Mouse (Mus musculus): Measurements from ENCODE around the gene Sox12. TPM values are rescaled to one million over a fixed set of nuclear protein-coding genes. Genes with fewer than 3 reads are reported as not detected.

Sox12 gene
- polyA plus RNA-seq, 1 experiment from 2014 or later: 0.77 TPM

DNA sequence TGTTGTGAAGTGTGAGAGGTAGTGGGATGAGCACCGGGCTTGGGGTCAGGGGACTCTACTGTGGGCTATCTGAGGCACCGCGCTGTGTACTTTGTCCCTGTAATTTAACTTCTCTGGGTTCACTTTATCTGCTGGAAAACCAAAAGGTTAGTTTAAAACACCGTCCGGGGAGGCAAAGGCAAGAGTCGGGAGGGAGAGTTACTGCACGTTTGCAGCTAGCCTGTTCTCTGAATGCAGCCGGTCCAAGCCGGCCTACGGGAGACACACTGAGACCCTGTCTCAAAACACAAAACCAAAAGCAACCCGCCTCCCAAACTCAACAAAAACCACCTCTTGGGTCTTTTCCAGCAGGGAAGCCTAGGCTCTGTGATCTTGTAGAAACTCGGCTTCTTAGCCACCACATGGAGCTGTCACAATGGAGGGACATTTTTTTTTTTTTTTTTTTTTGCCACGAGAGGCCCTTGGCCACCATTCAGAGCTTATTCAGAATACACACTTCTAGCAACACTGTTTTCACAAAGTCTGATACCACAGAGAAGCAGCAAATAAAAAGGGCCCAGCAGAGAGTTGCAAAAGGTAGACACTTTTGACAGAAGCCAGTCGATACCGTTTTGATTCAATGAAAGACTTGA, 14.8 kb upstream of the Sox12 start:
- H3K36me3 ChIP-seq (ENCODE audit: control insufficient read depth, insufficient read depth): no peaks in the 10 kb centered on the region
- WGBS (ENCODE audit: insufficient replicate concordance): 22% methylated on average over 15 of the region's 15 CpGs
- peaks cover 3% of the 10 kb centered on the region for H3K9me3 ChIP-seq (replicated peaks; ENCODE audit: control insufficient read depth, low read length)
- H3K27ac ChIP-seq (ENCODE audit: low read length): peak overlapping the region; percentile 19
- peak overlapping the region; percentile 97; the same call in 1 of the 2 replicates for H3K9ac ChIP-seq (ENCODE audit: low read depth, low read length)
- peak overlapping the region; percentile 96 for H3K4me3 ChIP-seq (ENCODE audit: low read depth, low read length)
- ATAC-seq (ENCODE audit: low read depth): no peak
- peak overlapping the region; percentile 90 for H3K4me2 ChIP-seq (ENCODE audit: low read depth, low read length)
- peaks cover 34% of the 10 kb centered on the region for H3K4me1 ChIP-seq (ENCODE audit: control insufficient read depth, low read depth, low read length)
- H3K27me3 ChIP-seq (ENCODE audit: control insufficient read depth, insufficient read depth, low read depth, low read length): no peaks in the 10 kb centered on the region

DNA sequence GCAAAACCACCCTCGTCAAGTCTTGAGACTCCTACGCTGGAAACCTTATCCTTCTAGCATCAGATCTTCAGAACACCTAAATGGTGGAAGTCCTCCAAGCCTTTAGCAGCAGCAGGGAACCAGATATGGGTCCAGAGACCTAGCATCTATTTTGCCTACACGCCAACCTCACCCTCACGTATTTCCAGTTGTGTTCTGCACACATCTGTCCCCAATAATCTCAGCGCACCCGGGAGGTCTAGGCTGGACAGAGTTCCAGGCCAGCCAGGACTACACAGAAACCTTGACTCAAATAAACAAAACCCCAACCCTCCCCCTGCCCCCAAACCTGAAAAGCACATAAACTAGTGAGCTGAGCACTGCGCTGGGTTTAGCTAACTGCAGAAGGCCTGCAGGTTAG, 13.6 kb upstream of the Sox12 start:
- Histone ChIP-seq H3K9me3 (replicated peaks; ENCODE audit: control insufficient read depth, low read length) (peaks cover 3% of the 10 kb centered on the region), H3K4me2 (ENCODE audit: low read depth, low read length) (peak overlapping the region; percentile 90), H3K36me3 (ENCODE audit: control insufficient read depth, insufficient read depth) (no peaks in the 10 kb centered on the region), H3K27me3 (ENCODE audit: control insufficient read depth, insufficient read depth, low read depth, low read length) (no peaks in the 10 kb centered on the region), H3K4me3 (ENCODE audit: low read depth, low read length) (no peak overlapping the region), H3K4me1 (ENCODE audit: control insufficient read depth, low read depth, low read length) (peaks cover 38% of the 10 kb centered on the region), H3K9ac (ENCODE audit: low read depth, low read length) (peak overlapping the region; percentile 12; the same call in 1 of the 2 replicates), H3K27ac (ENCODE audit: low read length) (peak overlapping the region; percentile 2; the same call in 1 of the 2 replicates)
- WGBS (ENCODE audit: insufficient replicate concordance): 30% methylated on average over 7 of the region's 7 CpGs
- ATAC-seq (ENCODE audit: low read depth): no peak

DNA sequence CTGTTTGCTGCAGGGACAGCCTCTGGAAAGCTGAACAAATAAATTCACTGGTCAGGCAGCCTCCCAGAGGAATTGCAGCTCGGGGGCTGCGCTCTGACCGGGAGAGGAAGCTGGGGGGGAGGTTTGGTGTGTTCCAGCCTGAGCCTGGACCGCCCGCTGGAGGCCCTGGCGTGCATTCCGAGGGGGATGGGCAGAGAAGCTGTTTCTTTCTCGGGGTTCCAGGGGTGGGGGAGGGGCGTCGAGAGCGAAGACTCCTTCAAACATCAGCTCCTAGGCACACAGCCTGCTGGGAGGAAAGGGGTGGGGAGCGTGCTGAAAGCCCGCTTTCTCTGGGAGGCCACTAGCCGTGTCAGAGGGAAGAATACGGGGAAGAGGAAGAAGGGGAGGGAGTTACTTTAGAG, 13.1 kb upstream of the Sox12 start:
- no peak for ATAC-seq (ENCODE audit: low read depth)
- WGBS (ENCODE audit: insufficient replicate concordance): 11% methylated on average over 15 of the region's 15 CpGs
- Histone ChIP-seq H3K27ac (ENCODE audit: low read length) (peak overlapping the region; percentile 50; the same call in 1 of the 2 replicates), H3K36me3 (ENCODE audit: control insufficient read depth, insufficient read depth) (no peaks in the 10 kb centered on the region), H3K4me2 (ENCODE audit: low read depth, low read length) (peak overlapping the region; percentile 90), H3K27me3 (ENCODE audit: control insufficient read depth, insufficient read depth, low read depth, low read length) (no peaks in the 10 kb centered on the region), H3K4me3 (ENCODE audit: low read depth, low read length) (no peak overlapping the region), H3K9me3 (replicated peaks; ENCODE audit: control insufficient read depth, low read length) (peaks cover under 1% of the 10 kb centered on the region), H3K9ac (ENCODE audit: low read depth, low read length) (no peak overlapping the region), H3K4me1 (ENCODE audit: control insufficient read depth, low read depth, low read length) (peaks cover 41% of the 10 kb centered on the region)

DNA sequence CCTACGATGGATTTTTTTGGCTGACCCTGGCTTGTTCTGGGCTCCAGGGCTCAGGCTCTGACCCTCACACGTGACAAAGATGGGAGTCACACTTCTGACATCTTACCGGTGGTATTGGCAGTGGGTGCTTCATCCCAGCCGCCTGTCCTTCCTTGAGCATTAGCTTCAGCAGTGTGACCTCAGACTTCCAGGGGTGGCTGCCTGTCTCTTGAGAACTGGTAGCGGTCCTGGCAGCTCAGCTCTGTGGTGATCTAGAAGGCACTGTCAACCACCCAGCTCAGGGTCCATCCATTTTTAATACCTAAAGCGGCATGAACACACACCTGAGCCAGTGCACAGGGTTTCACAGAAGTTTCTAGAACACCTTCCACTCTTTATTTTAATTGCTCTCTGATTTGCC, 11.9 kb upstream of the Sox12 start:
- H3K9ac ChIP-seq (ENCODE audit: low read depth, low read length): no peak overlapping the region
- H3K4me3 ChIP-seq (ENCODE audit: low read depth, low read length): no peak overlapping the region
- 73% methylated on average over 6 of the region's 6 CpGs for WGBS (ENCODE audit: insufficient replicate concordance)
- no peak for ATAC-seq (ENCODE audit: low read depth)
- no peaks in the 10 kb centered on the region for H3K27me3 ChIP-seq (ENCODE audit: control insufficient read depth, insufficient read depth, low read depth, low read length)
- H3K36me3 ChIP-seq (ENCODE audit: control insufficient read depth, insufficient read depth): no peaks in the 10 kb centered on the region
- no peaks in the 10 kb centered on the region for H3K9me3 ChIP-seq (replicated peaks; ENCODE audit: control insufficient read depth, low read length)
- peaks cover 44% of the 10 kb centered on the region for H3K4me1 ChIP-seq (ENCODE audit: control insufficient read depth, low read depth, low read length)
- no peak overlapping the region for H3K4me2 ChIP-seq (ENCODE audit: low read depth, low read length)
- no peak overlapping the region for H3K27ac ChIP-seq (ENCODE audit: low read length)

DNA sequence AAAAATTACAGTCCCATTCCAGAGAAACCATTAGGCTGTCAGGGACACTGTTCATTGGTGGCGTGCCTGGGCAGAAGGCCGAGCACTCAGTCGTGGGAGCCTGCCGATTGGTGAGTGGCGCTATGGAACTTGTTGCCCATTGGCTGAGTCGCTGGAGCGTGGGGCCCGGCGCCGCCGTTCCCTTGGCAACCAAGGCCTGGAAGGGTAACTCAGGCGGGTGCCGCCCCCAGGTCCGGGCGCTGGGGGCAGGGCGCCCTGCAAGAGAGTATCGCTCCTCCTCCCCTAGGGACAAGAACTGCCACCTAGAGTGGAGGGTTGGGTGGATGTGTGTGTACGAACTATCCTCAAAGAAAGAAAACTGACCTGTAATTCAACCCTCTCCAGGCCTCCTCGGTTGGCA, 8.3 kb upstream of the Sox12 start:
- ATAC-seq (ENCODE audit: low read depth): peak; percentile 99
- Histone ChIP-seq H3K27ac (ENCODE audit: low read length) (peak overlapping the region; percentile 59), H3K4me2 (ENCODE audit: low read depth, low read length) (peak overlapping the region; percentile 82), H3K4me3 (ENCODE audit: low read depth, low read length) (peak overlapping the region; percentile 50), H3K9me3 (replicated peaks; ENCODE audit: control insufficient read depth, low read length) (no peaks in the 10 kb centered on the region), H3K9ac (ENCODE audit: low read depth, low read length) (peak overlapping the region; percentile 55), H3K4me1 (ENCODE audit: control insufficient read depth, low read depth, low read length) (peaks cover 28% of the 10 kb centered on the region), H3K36me3 (ENCODE audit: control insufficient read depth, insufficient read depth) (no peaks in the 10 kb centered on the region), H3K27me3 (ENCODE audit: control insufficient read depth, insufficient read depth, low read depth, low read length) (no peaks in the 10 kb centered on the region)
- WGBS (ENCODE audit: insufficient replicate concordance): under 1% methylated on average over 19 of the region's 19 CpGs

DNA sequence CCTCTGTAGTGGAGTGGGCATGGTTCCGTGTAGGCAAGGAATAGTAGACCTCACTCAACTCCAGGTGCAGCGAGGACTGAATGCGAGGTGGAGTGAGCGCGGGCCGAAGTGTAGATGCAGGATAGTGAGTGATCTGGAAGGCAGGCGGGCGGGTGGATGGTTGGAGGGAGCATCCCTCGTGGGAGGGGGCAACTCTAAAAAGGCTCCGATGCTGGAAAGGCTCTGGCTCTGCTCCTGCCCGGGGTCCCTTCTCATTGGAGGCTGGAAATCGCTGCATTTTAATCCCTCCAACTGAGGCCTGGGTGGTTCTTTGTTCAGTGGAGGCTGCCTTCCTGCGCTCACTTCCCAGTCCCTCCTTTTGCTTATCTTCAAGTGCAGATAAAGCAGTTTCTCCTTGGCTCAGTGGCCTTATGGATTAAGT, 1.3 kb upstream of the Sox12 start:
- 8% methylated on average over 13 of the region's 13 CpGs for WGBS (ENCODE audit: insufficient replicate concordance)
- ATAC-seq (ENCODE audit: low read depth): no peak
- H3K4me3 ChIP-seq (ENCODE audit: low read depth, low read length): peak overlapping the region; percentile 79
- H3K4me1 ChIP-seq (ENCODE audit: control insufficient read depth, low read depth, low read length): peaks cover 46% of the 10 kb centered on the region
- peak overlapping the region; percentile 45 for H3K27ac ChIP-seq (ENCODE audit: low read length)
- H3K9ac ChIP-seq (ENCODE audit: low read depth, low read length): peak overlapping the region; percentile 23; the same call in 1 of the 2 replicates
- no peaks in the 10 kb centered on the region for H3K9me3 ChIP-seq (replicated peaks; ENCODE audit: control insufficient read depth, low read length)
- H3K36me3 ChIP-seq (ENCODE audit: control insufficient read depth, insufficient read depth): no peaks in the 10 kb centered on the region
- H3K27me3 ChIP-seq (ENCODE audit: control insufficient read depth, insufficient read depth, low read depth, low read length): no peaks in the 10 kb centered on the region
- H3K4me2 ChIP-seq (ENCODE audit: low read depth, low read length): peak overlapping the region; percentile 90

DNA sequence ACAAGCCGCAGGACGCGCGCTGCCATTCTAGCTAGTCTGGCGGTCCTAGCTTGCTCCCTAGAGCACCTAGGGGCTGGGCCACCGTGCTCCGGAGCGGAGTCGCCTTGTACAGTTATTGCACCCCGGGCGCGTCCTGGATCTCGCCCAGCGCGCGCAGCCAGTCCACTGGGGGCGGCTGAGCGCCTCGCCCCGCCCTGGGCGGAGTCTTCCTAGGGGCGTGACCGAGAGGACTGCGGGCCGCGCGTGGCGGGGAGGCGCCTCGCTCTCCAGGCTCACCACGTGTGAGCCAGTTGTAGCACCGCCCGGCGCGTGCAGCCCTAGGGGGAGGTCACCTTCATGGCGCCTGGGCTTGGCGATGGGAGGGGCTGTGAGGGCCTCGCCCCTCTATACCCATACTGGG, 828 bp upstream of the Sox12 start:
- peak overlapping the region; percentile 93 for H3K27ac ChIP-seq (ENCODE audit: low read length)
- peaks cover 42% of the 10 kb centered on the region for H3K4me1 ChIP-seq (ENCODE audit: control insufficient read depth, low read depth, low read length)
- under 1% methylated on average over 37 of the region's 38 CpGs for WGBS (ENCODE audit: insufficient replicate concordance)
- no peaks in the 10 kb centered on the region for H3K27me3 ChIP-seq (ENCODE audit: control insufficient read depth, insufficient read depth, low read depth, low read length)
- H3K4me2 ChIP-seq (ENCODE audit: low read depth, low read length): peak overlapping the region; percentile 90
- no peaks in the 10 kb centered on the region for H3K9me3 ChIP-seq (replicated peaks; ENCODE audit: control insufficient read depth, low read length)
- H3K9ac ChIP-seq (ENCODE audit: low read depth, low read length): peak overlapping the region; percentile 83
- H3K36me3 ChIP-seq (ENCODE audit: control insufficient read depth, insufficient read depth): no peaks in the 10 kb centered on the region
- peak; percentile 83 for ATAC-seq (ENCODE audit: low read depth)
- H3K4me3 ChIP-seq (ENCODE audit: low read depth, low read length): peak overlapping the region; percentile 79

DNA sequence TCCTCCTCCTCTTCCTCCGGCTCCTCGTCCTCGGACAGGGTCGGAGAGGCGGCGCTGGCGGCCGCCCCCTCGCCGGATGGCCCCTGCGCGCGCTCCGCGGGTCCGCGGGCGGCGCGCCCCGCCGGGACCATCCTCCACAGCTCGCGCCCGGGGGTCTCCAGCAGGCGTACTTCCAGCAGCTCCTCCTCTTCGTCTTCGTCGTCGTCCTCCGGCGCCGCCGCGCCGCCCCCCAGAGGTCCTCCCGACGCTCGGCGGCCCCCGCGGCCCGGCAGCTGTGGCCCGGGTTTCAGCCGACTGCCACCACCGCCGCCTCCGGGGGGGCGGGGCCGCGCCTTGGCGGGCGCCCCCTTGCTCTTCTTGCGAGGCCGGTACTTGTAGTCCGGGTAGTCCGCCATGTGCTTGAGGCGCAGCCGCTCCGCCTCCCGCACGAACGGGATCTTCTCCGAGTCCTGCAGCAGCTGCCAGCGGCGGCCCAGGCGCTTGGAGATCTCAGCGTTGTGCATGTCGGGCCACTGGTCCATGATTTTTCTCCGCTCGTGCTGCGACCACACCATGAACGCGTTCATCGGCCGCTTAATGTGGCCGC, 766 bp downstream of the Sox12 start:
- H3K4me3 ChIP-seq (ENCODE audit: low read depth, low read length): peak overlapping the region; percentile 79
- H3K4me2 ChIP-seq (ENCODE audit: low read depth, low read length): peak overlapping the region; percentile 90
- WGBS (ENCODE audit: insufficient replicate concordance): under 1% methylated on average over 66 of the region's 77 CpGs
- peak; percentile 10; the same call in 1 of the 2 replicates for ATAC-seq (ENCODE audit: low read depth)
- H3K36me3 ChIP-seq (ENCODE audit: control insufficient read depth, insufficient read depth): no peaks in the 10 kb centered on the region
- no peaks in the 10 kb centered on the region for H3K27me3 ChIP-seq (ENCODE audit: control insufficient read depth, insufficient read depth, low read depth, low read length)
- H3K4me1 ChIP-seq (ENCODE audit: control insufficient read depth, low read depth, low read length): peaks cover 42% of the 10 kb centered on the region
- H3K27ac ChIP-seq (ENCODE audit: low read length): peak overlapping the region; percentile 93
- no peaks in the 10 kb centered on the region for H3K9me3 ChIP-seq (replicated peaks; ENCODE audit: control insufficient read depth, low read length)
- peak overlapping the region; percentile 83 for H3K9ac ChIP-seq (ENCODE audit: low read depth, low read length)
